Comparison of ENCODE assay signal across 9 mouse cellular contexts in the genomic region with DNA sequence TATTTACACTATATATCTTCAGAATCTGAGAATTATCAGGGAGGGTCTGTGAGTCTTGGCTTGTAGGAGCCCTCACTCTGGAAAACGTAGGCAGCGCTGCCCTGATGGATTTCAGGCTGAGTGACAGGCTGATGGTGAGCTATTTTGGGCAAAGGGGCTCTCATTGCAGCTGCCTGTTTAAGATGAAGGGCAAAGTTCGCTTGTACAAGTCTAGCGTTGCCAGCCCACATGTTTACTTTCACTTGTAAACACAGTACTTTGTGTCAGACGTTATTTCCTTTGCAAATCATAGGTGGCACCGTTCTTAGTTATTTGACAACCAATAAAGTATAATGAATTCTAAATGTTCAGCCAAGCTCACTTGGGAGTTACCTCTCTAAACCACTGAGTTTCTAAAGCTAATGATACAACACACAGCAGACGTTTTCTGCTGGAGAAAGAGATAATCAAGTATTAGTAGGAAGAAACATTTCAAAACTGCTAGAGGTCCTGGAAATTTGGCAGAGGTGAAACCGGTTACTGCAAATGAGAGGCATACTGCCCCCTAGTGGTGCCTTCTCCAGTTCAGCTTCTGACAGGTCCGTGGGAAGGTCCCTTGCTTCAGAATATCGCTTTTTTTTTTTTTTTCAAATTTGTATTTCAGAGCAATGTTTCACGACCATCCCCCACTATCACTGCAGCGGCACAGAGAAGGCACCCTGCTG. TPM values are rescaled to one million over a fixed set of nuclear protein-coding genes. Genes with fewer than 3 reads are reported as not detected.
DNase-seq lines count a peak whose midpoint lies in the region; ATAC-seq and TF ChIP-seq lines count a peak whose summit lies in the region.
"Had no signal": no experiment of that assay in that cellular context is flagged by ENCODE, and none has a peak within 500 bp of the region (broad histone marks: within the 10 kb centered on the region; RNA-seq: fewer than 3 reads in every experiment).

No protein-coding gene starts in this region.

- WGBS in embryonic facial prominence, embryonic 11.5 days = 9% methylated on average over 12 of the region's 12 CpGs
- WGBS in kidney, adult 2 months = 8% methylated on average over 12 of the region's 12 CpGs
- 9% methylated on average over 12 of the region's 12 CpGs for WGBS in limb, embryonic 12.5 days
- WGBS in stomach, embryonic 15.5 days = 5% methylated on average over 12 of the region's 12 CpGs

- no peaks in the 10 kb centered on the region; the same call in 1 of the 2 replicates for H3K4me1 ChIP-seq in embryonic facial prominence, embryonic 11.5 days (ENCODE audit: control insufficient read depth, insufficient read depth, low read length)
- peaks cover 3% of the 10 kb centered on the region; the same call in 1 of the 2 replicates for H3K4me1 ChIP-seq in kidney, adult 2 months (ENCODE audit: control insufficient read depth, insufficient read depth, low read length)
- peaks cover 11% of the 10 kb centered on the region; the same call in 1 of the 2 replicates for H3K4me1 ChIP-seq in limb, embryonic 12.5 days (replicated peaks)
- H3K4me1 ChIP-seq in stomach, embryonic 15.5 days = no peaks in the 10 kb centered on the region

- no peak for ATAC-seq in embryonic facial prominence, embryonic 11.5 days (replicated peaks; ENCODE audit: insufficient number of reproducible peaks, low FRiP score, low TSS enrichment, low read depth)
- ATAC-seq in limb, embryonic 12.5 days (ENCODE audit: insufficient number of reproducible peaks, insufficient read depth, low FRiP score, low TSS enrichment, low read depth) = no peak
- ATAC-seq in stomach, embryonic 15.5 days (ENCODE audit: insufficient read depth, low FRiP score, low read depth) = peak; percentile 51; the same call in 1 of the 2 replicates

- no peak overlapping the region for H3K9ac ChIP-seq in embryonic facial prominence, embryonic 11.5 days (replicated peaks; ENCODE audit: low read length)
- H3K9ac ChIP-seq in limb, embryonic 12.5 days (replicated peaks) = no peak overlapping the region
- no peak overlapping the region for H3K9ac ChIP-seq in stomach, embryonic 15.5 days

- DNase-seq in A20 (ENCODE audit: low read depth, low spot score) = peak; percentile 86
- peak; percentile 88 for DNase-seq in adrenal gland, postnatal 25 days
- peak; percentile 92 for DNase-seq in embryonic facial prominence, embryonic 11.5 days (ENCODE audit: low spot score)
- peak; percentile 98 for DNase-seq in heart, adult 11 months
- peak; percentile 94 for DNase-seq in kidney, adult 2 months
- DNase-seq in monocyte, adult 2 months (ENCODE audit: low read depth in 1 of 2, low spot score in 2 of 2) = peak; percentile 37 to 60

- H3K27ac ChIP-seq in embryonic facial prominence, embryonic 11.5 days (replicated peaks; ENCODE audit: low read depth, low read length) = no peak overlapping the region
- no peak overlapping the region for H3K27ac ChIP-seq in kidney, adult 2 months (ENCODE audit: insufficient read depth, low read depth, low read length)
- H3K27ac ChIP-seq in limb, embryonic 12.5 days = no peak overlapping the region
- H3K27ac ChIP-seq in stomach, embryonic 15.5 days = no peak overlapping the region

- TF ChIP-seq POLR2A in kidney, adult 2 months (IDR thresholded peaks at IDR 0.05; ENCODE audit: low read depth, low read length) = no peak

- H3K9me3 ChIP-seq in embryonic facial prominence, embryonic 11.5 days (replicated peaks; ENCODE audit: control insufficient read depth, low read length) = no peaks in the 10 kb centered on the region
- H3K9me3 ChIP-seq in limb, embryonic 12.5 days = no peaks in the 10 kb centered on the region
- no peaks in the 10 kb centered on the region for H3K9me3 ChIP-seq in stomach, embryonic 15.5 days

- H3K36me3 ChIP-seq in embryonic facial prominence, embryonic 11.5 days (replicated peaks; ENCODE audit: control insufficient read depth, insufficient read depth, low read depth, low read length) = no peaks in the 10 kb centered on the region
- no peaks in the 10 kb centered on the region for H3K36me3 ChIP-seq in kidney, adult 2 months (ENCODE audit: control insufficient read depth, insufficient read depth, low read length)
- H3K36me3 ChIP-seq in limb, embryonic 12.5 days = no peaks in the 10 kb centered on the region
- no peaks in the 10 kb centered on the region for H3K36me3 ChIP-seq in stomach, embryonic 15.5 days

- H3K4me2 ChIP-seq in embryonic facial prominence, embryonic 11.5 days (ENCODE audit: low read depth, low read length) = no peak overlapping the region
- 0 out of 2 replicates have a peak overlapping the region, but pooled peaks have one; percentile 8 for H3K4me2 ChIP-seq in limb, embryonic 12.5 days
- H3K4me2 ChIP-seq in stomach, embryonic 15.5 days = peak overlapping the region; percentile 9; the same call in 1 of the 2 replicates

- peak; percentile 90 for TF ChIP-seq CTCF in kidney, adult 2 months (conservative IDR thresholded peaks at IDR 0.05; ENCODE audit: insufficient read depth, insufficient read length, low read depth, low read length)

- H3K4me3 ChIP-seq in embryonic facial prominence, embryonic 11.5 days (ENCODE audit: low read depth, low read length) = no peak overlapping the region
- peak overlapping the region; percentile 14; the same call in 1 of the 2 replicates for H3K4me3 ChIP-seq in kidney, adult 2 months (ENCODE audit: insufficient read depth, low read depth, low read length)
- H3K4me3 ChIP-seq in limb, embryonic 12.5 days (replicated peaks) = no peak overlapping the region
- no peak overlapping the region; the same call in 1 of the 2 replicates for H3K4me3 ChIP-seq in stomach, embryonic 15.5 days (replicated peaks)
- H3K4me3 ChIP-seq: erythroblast, embryonic 14.5 days had no signal

- no peaks in the 10 kb centered on the region for H3K27me3 ChIP-seq in embryonic facial prominence, embryonic 11.5 days (ENCODE audit: control insufficient read depth, insufficient read depth, low read length)
- no peaks in the 10 kb centered on the region for H3K27me3 ChIP-seq in kidney, adult 2 months (replicated peaks; ENCODE audit: control insufficient read depth, insufficient read depth, low read length)
- peaks cover 11% of the 10 kb centered on the region; the same call in 1 of the 2 replicates for H3K27me3 ChIP-seq in limb, embryonic 12.5 days
- H3K27me3 ChIP-seq in stomach, embryonic 15.5 days (replicated peaks) = no peaks in the 10 kb centered on the region

RNA-seq across cellular contexts. Expression of a gene that starts 47.7 kb away (rescaled TPM):
- total RNA-seq in adrenal gland, postnatal 25 days (2021) = 64.5 and 70.8 TPM in 2 replicates
- polyA plus RNA-seq in embryonic facial prominence, embryonic 11.5 days (2014; fragmentation: Nextera tagmentation; extraction: Ambion mirVana) = 19.6 TPM in 2 replicates
- 62.6 and 64.5 TPM in 2 replicates for polyA plus RNA-seq in kidney, adult 2 months (2012; rRNA removed)
- 12.1 and 14.2 TPM in 2 replicates for polyA plus RNA-seq in limb, embryonic 12.5 days (2016; fragmentation: Nextera tagmentation; extraction: Ambion mirVana)
- polyA plus RNA-seq in stomach, embryonic 15.5 days (2015; fragmentation: Nextera tagmentation; extraction: Ambion mirVana) = 33.4 and 35.9 TPM in 2 replicates

RNA-seq across cellular contexts. Expression of a gene that starts 50.6 kb away (rescaled TPM):
- total RNA-seq in adrenal gland, postnatal 25 days (2021) = 1.7 and 2.5 TPM in 2 replicates
- polyA plus RNA-seq in embryonic facial prominence, embryonic 11.5 days (2014; fragmentation: Nextera tagmentation; extraction: Ambion mirVana) = 0.20 TPM in 1 of 2 replicates, not detected in the other
- 1.5 and 2.3 TPM in 2 replicates for polyA plus RNA-seq in kidney, adult 2 months (2012; rRNA removed)
- polyA plus RNA-seq in limb, embryonic 12.5 days (2016; fragmentation: Nextera tagmentation; extraction: Ambion mirVana) = not detected in 2 replicates
- polyA plus RNA-seq in stomach, embryonic 15.5 days (2015; fragmentation: Nextera tagmentation; extraction: Ambion mirVana) = 0.13 and 0.31 TPM in 2 replicates
- polyA plus RNA-seq: erythroblast, embryonic 14.5 days had no signal
